ENCODE assay signal across 8 mouse cellular contexts in genomic region chrX:74296538-74297448, GRCm38 (mm10). TPM values are rescaled to one million over a fixed set of nuclear protein-coding genes. Genes with fewer than 3 reads are reported as not detected.
DNase-seq lines count a peak whose midpoint lies in the region; ATAC-seq and TF ChIP-seq lines count a peak whose summit lies in the region.

Gene Atp6ap1, plus strand, starts transcription at chrX:74297097.

- peaks cover 21% of the 10 kb centered on the region for H3K36me3 ChIP-seq in kidney, embryonic 15.5 days

- peak; percentile 92 for DNase-seq in A20 (ENCODE audit: low read depth, low spot score)
- peak; percentile 94 to 96 for DNase-seq in heart, adult 9 months (ENCODE audit: low spot score in 2 of 2)
- peak; percentile 96 for DNase-seq in liver
- peak; percentile 94 for DNase-seq in spleen, postnatal 4 days (ENCODE audit: low spot score in 2 of 2)

- no peaks in the 10 kb centered on the region for H3K27me3 ChIP-seq in kidney, embryonic 15.5 days

- H3K4me3 ChIP-seq in bone marrow macrophage, adult 2 months (ENCODE audit: insufficient read depth, low read length) = peak within 1 kb of the TSS; percentile 93
- H3K4me3 ChIP-seq in embryonic fibroblast, embryonic 13.5 days (ENCODE audit: insufficient read depth, low read length) = peak within 1 kb of the TSS; percentile 73
- H3K4me3 ChIP-seq in kidney, embryonic 15.5 days (replicated peaks) = peak within 1 kb of the TSS; percentile 67

- H3K4me2 ChIP-seq in kidney, embryonic 15.5 days = peak within 1 kb of the TSS; percentile 59

- peaks cover 23% of the 10 kb centered on the region for H3K4me1 ChIP-seq in bone marrow macrophage, adult 2 months (ENCODE audit: control insufficient read depth, insufficient read depth, low read length)
- no peaks in the 10 kb centered on the region; the same call in 1 of the 2 replicates for H3K4me1 ChIP-seq in embryonic fibroblast, embryonic 13.5 days (ENCODE audit: control insufficient read depth, insufficient read depth, low read length)
- 0 out of 2 replicates have a peak, but pooled peaks cover 2% of the 10 kb centered on the region for H3K4me1 ChIP-seq in kidney, embryonic 15.5 days

- ATAC-seq in kidney, embryonic 15.5 days (replicated peaks; ENCODE audit: low FRiP score) = peak; percentile 99
- ATAC-seq in monocyte, adult 5-6 weeks (replicated peaks; ENCODE audit: insufficient number of reproducible peaks, low FRiP score, low TSS enrichment, poor library complexity, severe bottlenecking) = peak; percentile 99

- 21% methylated on average over 37 of the region's 37 CpGs for WGBS in kidney, embryonic 15.5 days

- peak within 1 kb of the TSS; percentile 73 for H3K9ac ChIP-seq in kidney, embryonic 15.5 days

- H3K9me3 ChIP-seq in kidney, embryonic 15.5 days (replicated peaks) = no peaks in the 10 kb centered on the region

- H3K27ac ChIP-seq in bone marrow macrophage, adult 2 months (ENCODE audit: insufficient read depth, low read depth, low read length) = peak within 1 kb of the TSS; percentile 56
- peak within 1 kb of the TSS; percentile 41 for H3K27ac ChIP-seq in embryonic fibroblast, embryonic 13.5 days (ENCODE audit: insufficient read depth, low read length)
- H3K27ac ChIP-seq in kidney, embryonic 15.5 days = peak within 1 kb of the TSS; percentile 66

- TF ChIP-seq POLR2A in bone marrow macrophage, adult 2 months (IDR thresholded peaks at IDR 0.05; ENCODE audit: borderline replicate concordance, low read depth, low read length) = no peak
- peak; percentile 93 for TF ChIP-seq POLR2A in embryonic fibroblast, embryonic 13.5 days (IDR thresholded peaks at IDR 0.05; ENCODE audit: low read depth, low read length)

- TF ChIP-seq CTCF in bone marrow macrophage, adult 2 months (IDR thresholded peaks at IDR 0.05; ENCODE audit: low read depth, low read length) = no peak
- no peak for TF ChIP-seq CTCF in embryonic fibroblast, embryonic 13.5 days (IDR thresholded peaks at IDR 0.05; ENCODE audit: borderline replicate concordance, insufficient read depth, low read length)

RNA-seq across cellular contexts. Expression of gene Atp6ap1, which starts in this region (rescaled TPM):
- 529 and 540 TPM in 2 replicates for polyA plus RNA-seq in bone marrow macrophage, adult 2 months (2012; ENCODE audit: insufficient read depth, insufficient read length, missing spikeins)
- polyA plus RNA-seq in embryonic fibroblast, embryonic 13.5 days (2011; ENCODE audit: insufficient read length, low read depth, missing spikeins) = 290 and 334 TPM in 2 replicates
- polyA plus RNA-seq in kidney, embryonic 15.5 days (2015; fragmentation: Nextera tagmentation; extraction: Ambion mirVana) = 137 TPM in 2 replicates
- total RNA-seq in monocyte, adult 5-6 weeks (2017) = 286 to 398 TPM (median 345 TPM) in 3 replicates

Comparison
In these comparisons a context has a peak if more than half of its experiments do, and no peak if none do; other contexts are left out.
1. Peak in every context shown above with its lines: DNase-seq, ATAC-seq, H3K4me3 ChIP-seq and H3K27ac ChIP-seq.